Comparison of ENCODE assay signal across 9 mouse cellular contexts in the genomic region with DNA sequence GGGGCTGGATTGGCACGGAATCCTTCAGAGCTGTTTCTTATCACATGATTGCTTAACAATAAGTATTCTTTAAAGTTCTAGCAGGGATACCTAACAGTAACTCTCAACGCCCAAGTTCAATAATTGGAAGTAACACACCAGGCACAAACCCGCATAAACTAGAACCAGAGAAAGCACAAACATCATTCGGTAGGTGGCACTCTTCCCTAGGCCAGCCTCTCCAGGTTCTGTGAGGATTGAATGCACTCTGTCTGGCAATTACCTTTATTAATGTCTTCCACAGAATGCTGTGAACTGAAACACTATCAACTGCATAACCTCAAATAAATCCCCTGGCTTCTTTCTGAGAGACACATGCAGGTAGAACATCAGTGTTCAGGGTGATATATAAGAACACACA.
DNase-seq lines count a peak whose midpoint lies in the region; ATAC-seq and TF ChIP-seq lines count a peak whose summit lies in the region.
"Had no signal": no experiment of that assay in that cellular context is flagged by ENCODE, and none has a peak within 500 bp of the region (broad histone marks: within the 10 kb centered on the region; RNA-seq: fewer than 3 reads in every experiment).

No protein-coding gene starts in this region.

- DNase-seq in adrenal gland, postnatal 14 days = peak; percentile 32
- DNase-seq in adrenal gland, adult 8-10 months = no peak
- peak; percentile 15 for DNase-seq in liver, postnatal 0 days
- peak; percentile 18 for DNase-seq in embryonic facial prominence, embryonic 14.5 days (ENCODE audit: low spot score)

- no peaks in the 10 kb centered on the region for H3K9me3 ChIP-seq in liver, postnatal 0 days (ENCODE audit: low read length)
- no peaks in the 10 kb centered on the region for H3K9me3 ChIP-seq in liver, embryonic 12.5 days (replicated peaks)
- no peaks in the 10 kb centered on the region for H3K9me3 ChIP-seq in embryonic facial prominence, embryonic 14.5 days (ENCODE audit: control insufficient read depth, low read length)
- H3K9me3 ChIP-seq in midbrain, embryonic 15.5 days = no peaks in the 10 kb centered on the region

- H3K4me1 ChIP-seq in liver, postnatal 0 days (ENCODE audit: insufficient read depth) = 0 out of 2 replicates have a peak, but pooled peaks cover 2% of the 10 kb centered on the region
- no peaks in the 10 kb centered on the region for H3K4me1 ChIP-seq in liver, embryonic 12.5 days
- no peaks in the 10 kb centered on the region for H3K4me1 ChIP-seq in embryonic facial prominence, embryonic 14.5 days (ENCODE audit: control insufficient read depth, insufficient read depth, low read length)
- H3K4me1 ChIP-seq in midbrain, embryonic 15.5 days = no peaks in the 10 kb centered on the region
- H3K4me1 ChIP-seq: megakaryocyte, embryonic 14.5 days had no signal

- no peak overlapping the region for H3K27ac ChIP-seq in liver, postnatal 0 days (ENCODE audit: low read depth)
- no peak overlapping the region for H3K27ac ChIP-seq in liver, embryonic 12.5 days
- H3K27ac ChIP-seq in embryonic facial prominence, embryonic 14.5 days (replicated peaks; ENCODE audit: low read depth, low read length) = no peak overlapping the region
- H3K27ac ChIP-seq in midbrain, embryonic 15.5 days = no peak overlapping the region

- TF ChIP-seq CTCF in liver, postnatal 0 days (IDR thresholded peaks at IDR 0.05; ENCODE audit: low read depth) = peak; percentile 56

- H3K36me3 ChIP-seq in liver, postnatal 0 days (replicated peaks; ENCODE audit: insufficient read depth, low read length) = no peaks in the 10 kb centered on the region
- H3K36me3 ChIP-seq in liver, embryonic 12.5 days = no peaks in the 10 kb centered on the region
- no peaks in the 10 kb centered on the region for H3K36me3 ChIP-seq in embryonic facial prominence, embryonic 14.5 days (ENCODE audit: control insufficient read depth, insufficient read depth, low read length)
- no peaks in the 10 kb centered on the region for H3K36me3 ChIP-seq in midbrain, embryonic 15.5 days (replicated peaks)

- no peak for TF ChIP-seq EP300 in liver, postnatal 0 days (IDR thresholded peaks at IDR 0.05; ENCODE audit: low read depth)

- H3K4me3 ChIP-seq in liver, postnatal 0 days (ENCODE audit: low read depth, low read length) = no peak overlapping the region
- H3K4me3 ChIP-seq in liver, embryonic 12.5 days = no peak overlapping the region
- no peak overlapping the region for H3K4me3 ChIP-seq in embryonic facial prominence, embryonic 14.5 days (ENCODE audit: low read depth, low read length)
- H3K4me3 ChIP-seq in midbrain, embryonic 15.5 days = no peak overlapping the region
- H3K4me3 ChIP-seq: megakaryocyte, embryonic 14.5 days had no signal

- H3K27me3 ChIP-seq in liver, postnatal 0 days (ENCODE audit: insufficient read depth, low read length) = no peaks in the 10 kb centered on the region
- no peaks in the 10 kb centered on the region for H3K27me3 ChIP-seq in liver, embryonic 12.5 days (replicated peaks)
- no peaks in the 10 kb centered on the region for H3K27me3 ChIP-seq in embryonic facial prominence, embryonic 14.5 days (replicated peaks; ENCODE audit: control insufficient read depth, insufficient read depth, low read length)
- no peaks in the 10 kb centered on the region for H3K27me3 ChIP-seq in midbrain, embryonic 15.5 days (replicated peaks)
- H3K27me3 ChIP-seq: megakaryocyte, embryonic 14.5 days had no signal

- 57% methylated on average over 4 of the region's 4 CpGs for WGBS in liver, postnatal 0 days (ENCODE audit: insufficient replicate concordance)
- 42% methylated on average over 4 of the region's 4 CpGs for WGBS in liver, embryonic 12.5 days (ENCODE audit: insufficient replicate concordance)
- 61% methylated on average over 4 of the region's 4 CpGs for WGBS in embryonic facial prominence, embryonic 14.5 days
- 69% methylated on average over 4 of the region's 4 CpGs for WGBS in midbrain, embryonic 15.5 days

- ATAC-seq in liver, postnatal 0 days = no peak
- ATAC-seq in liver, embryonic 12.5 days = no peak
- ATAC-seq in embryonic facial prominence, embryonic 14.5 days (ENCODE audit: low read depth) = no peak
- ATAC-seq in midbrain, embryonic 15.5 days (replicated peaks) = 0 out of 2 replicates have a peak, but pooled peaks have one; percentile 54
- ATAC-seq in activated CD4-positive, CD25-positive, alpha-beta regulatory T cell, adult 4 months = no peak
- no peak; the same call in 1 of the 2 replicates for ATAC-seq in megakaryocyte progenitor cell, adult 5-6 weeks (replicated peaks; ENCODE audit: poor library complexity)

- no peak overlapping the region for H3K9ac ChIP-seq in liver, postnatal 0 days (replicated peaks)
- no peak overlapping the region for H3K9ac ChIP-seq in liver, embryonic 12.5 days
- no peak overlapping the region for H3K9ac ChIP-seq in embryonic facial prominence, embryonic 14.5 days (ENCODE audit: low read depth, low read length)
- no peak overlapping the region for H3K9ac ChIP-seq in midbrain, embryonic 15.5 days

- no peak overlapping the region for H3K4me2 ChIP-seq in liver, postnatal 0 days (ENCODE audit: low read depth, low read length)
- H3K4me2 ChIP-seq in liver, embryonic 12.5 days = no peak overlapping the region
- H3K4me2 ChIP-seq in embryonic facial prominence, embryonic 14.5 days (ENCODE audit: low read depth, low read length) = no peak overlapping the region
- H3K4me2 ChIP-seq in midbrain, embryonic 15.5 days = no peak overlapping the region
